Mouse (Mus musculus) adrenal gland, postnatal 10 days (tissue): Measurements from ENCODE around the gene Ctag2. TPM values are rescaled to one million over a fixed set of nuclear protein-coding genes. Genes with fewer than 3 reads are reported as not detected.

Source experiments
- DNase-seq: peaks from one replicate; pipeline ENCODE4 v3.0.0; 2021; ENCODE audit warnings: mixed read lengths
- long read RNA-seq, 2 experiments: library from polyadenylated mRNA; stranded (forward); transcript quantifications; one replicate each; pipeline ENCODE4 v2.0.0; 2021
- total RNA-seq, 2 experiments: library from RNA; stranded (reverse); gene quantifications; 2 replicates each; pipeline ENCODE4 v1.2.3; 2021

The Ctag2 gene
- not detected for total RNA-seq
- long read RNA-seq, experiment 1, result 0 reads
- long read RNA-seq, experiment 2, result 0 reads

- DNase-seq, result no peak
These were observed at the start of gene Ctag2 for GRCm38 (mm10) chrX:65047344-65047743. Gene Ctag2, plus strand, starts transcription at chrX:65047644.
